In genomic region chr2:10301391-10301790, GRCm38 (mm10) we compare ENCODE assay signal across 15 mouse cellular contexts.
"Had no signal": no experiment of that assay in that cellular context is flagged by ENCODE, and none has a peak within 500 bp of the region (broad histone marks: within the 10 kb centered on the region; RNA-seq: fewer than 3 reads in every experiment).

No protein-coding gene starts in this region.

- H3K27me3 ChIP-seq: liver, embryonic 13.5 days; neural tube, embryonic 12.5 days had no signal

- H3K9ac ChIP-seq: neural tube, embryonic 12.5 days had no signal

- H3K4me3 ChIP-seq: liver, embryonic 13.5 days; megakaryocyte, embryonic 14.5 days; neural tube, embryonic 12.5 days had no signal

- H3K36me3 ChIP-seq: liver, embryonic 13.5 days; midbrain, embryonic 10.5 days; neural tube, embryonic 12.5 days had no signal

- DNase-seq: kidney, adult 18-20 months; kidney, adult 9 months; layer of hippocampus, adult 9-11 months; lung, adult 2 months; lung, postnatal 36 days; right cerebral cortex, postnatal 4 days; thymus, adult 2 months; thymus, postnatal 14 days; thymus, postnatal 4 days had no signal

- H3K9me3 ChIP-seq: liver, embryonic 13.5 days; megakaryocyte, embryonic 14.5 days; midbrain, embryonic 10.5 days; neural tube, embryonic 12.5 days had no signal

- H3K27ac ChIP-seq: layer of hippocampus, adult 2 months; liver, embryonic 13.5 days; neural tube, embryonic 12.5 days; stomach, postnatal 0 days had no signal
